Mouse (Mus musculus): Measurements from ENCODE around the gene Slc43a2.

DNA sequence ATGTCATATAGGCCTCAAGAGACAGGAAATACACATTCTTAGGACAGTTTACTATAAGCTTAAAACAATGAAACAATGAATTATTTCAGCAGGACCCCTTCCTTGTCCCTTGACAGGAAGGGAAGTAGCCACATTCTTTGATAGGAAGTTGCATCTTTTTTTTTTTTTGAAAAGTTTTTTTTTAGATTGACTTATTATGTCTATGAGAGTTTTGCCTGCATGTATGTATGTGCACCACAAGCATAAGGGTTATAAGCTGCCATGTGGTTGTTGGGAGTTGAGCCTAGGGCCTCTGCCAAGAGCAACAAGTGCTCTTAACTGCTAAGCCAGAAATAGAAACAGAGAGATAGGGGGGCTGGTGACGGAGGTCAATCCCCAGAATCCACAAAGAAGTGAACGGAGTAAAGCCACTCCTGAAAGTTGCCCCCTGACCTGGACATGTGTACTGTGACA, 92.6 kb downstream of the Slc43a2 start:
- TF ChIP-seq CTCF (IDR thresholded peaks at IDR 0.05; ENCODE audit: low read depth, low read length) (no peak), POLR2A (IDR thresholded peaks at IDR 0.05; ENCODE audit: borderline replicate concordance, low read depth, low read length) (no peak)

Measured in bone marrow macrophage, adult 2 months (primary cell).